Mouse (Mus musculus) thymus, adult 2 months (tissue): Measurements from ENCODE around the gene Eno2. TPM values are rescaled to one million over a fixed set of nuclear protein-coding genes. Genes with fewer than 3 reads are reported as not detected.

Experiments used
- DNase-seq: peaks from one replicate; pipeline ENCODE4 v3.0.0; 2021
- H3K27ac ChIP-seq: fragments of 200-500 bp; 2 replicates; pipeline ENCODE4 v1.5.1; 2012; ENCODE audit warnings: low read length, control low read depth; ENCODE audit not compliant: control insufficient read depth, insufficient read depth
- H3K27me3 ChIP-seq: fragments of 200-500 bp; 2 replicates; pipeline ENCODE4 v1.6.1; 2012; ENCODE audit warnings: mild to moderate bottlenecking, low read length, moderate library complexity, mixed read lengths; ENCODE audit not compliant: control insufficient read depth, insufficient read depth
- H3K36me3 ChIP-seq: fragments of 200-500 bp; 2 replicates; pipeline ENCODE4 v1.6.1; 2012; ENCODE audit warnings: mild to moderate bottlenecking, low read length, moderate library complexity; ENCODE audit not compliant: control insufficient read depth, insufficient read depth
- H3K4me1 ChIP-seq: fragments of 200-500 bp; replicated peaks from 2 replicates; pipeline ENCODE4 v1.6.1; 2012; ENCODE audit warnings: low read length; ENCODE audit not compliant: control insufficient read depth, insufficient read depth
- H3K4me3 ChIP-seq: fragments of 200-500 bp; 2 replicates; pipeline ENCODE4 v1.5.1; 2012; ENCODE audit warnings: mild to moderate bottlenecking, low read length, control low read depth, moderate library complexity; ENCODE audit not compliant: control insufficient read depth, insufficient read depth
- CTCF ChIP-seq: fragments of 200-500 bp; IDR thresholded peaks from 2 replicates; pipeline ENCODE4 v1.5.1; 2012; ENCODE audit warnings: mild to moderate bottlenecking, control low read depth, low read length, moderate library complexity, borderline replicate concordance; ENCODE audit not compliant: control insufficient read depth, poor library complexity, insufficient read depth; ENCODE audit errors: extremely low read depth
- POLR2A ChIP-seq: fragments of 200-500 bp; IDR thresholded peaks from 2 replicates; pipeline ENCODE4 v1.6.1; 2012; ENCODE audit warnings: mild to moderate bottlenecking, low read length, control low read depth, moderate library complexity; ENCODE audit not compliant: control insufficient read depth, poor library complexity, insufficient read depth; ENCODE audit errors: extremely low read depth
- WGBS: fragments of 180-500 bp; shearing (Covaris S2); methylation state at CpG from one replicate; pipeline ENCODE4 v1.1.7; 2018; 5-methylcytosine and 5-hydroxymethylcytosine counted together
- polyA plus RNA-seq: library from polyadenylated mRNA; depleted of rRNA; stranded (reverse); fragments of >200 nt; gene quantifications from 2 replicates; pipeline ENCODE4 v1.2.3, GENCODE M21; 2012; rRNA removed

The Eno2 gene
- polyA plus RNA-seq, 1 experiment: 12.9 TPM

DNA sequence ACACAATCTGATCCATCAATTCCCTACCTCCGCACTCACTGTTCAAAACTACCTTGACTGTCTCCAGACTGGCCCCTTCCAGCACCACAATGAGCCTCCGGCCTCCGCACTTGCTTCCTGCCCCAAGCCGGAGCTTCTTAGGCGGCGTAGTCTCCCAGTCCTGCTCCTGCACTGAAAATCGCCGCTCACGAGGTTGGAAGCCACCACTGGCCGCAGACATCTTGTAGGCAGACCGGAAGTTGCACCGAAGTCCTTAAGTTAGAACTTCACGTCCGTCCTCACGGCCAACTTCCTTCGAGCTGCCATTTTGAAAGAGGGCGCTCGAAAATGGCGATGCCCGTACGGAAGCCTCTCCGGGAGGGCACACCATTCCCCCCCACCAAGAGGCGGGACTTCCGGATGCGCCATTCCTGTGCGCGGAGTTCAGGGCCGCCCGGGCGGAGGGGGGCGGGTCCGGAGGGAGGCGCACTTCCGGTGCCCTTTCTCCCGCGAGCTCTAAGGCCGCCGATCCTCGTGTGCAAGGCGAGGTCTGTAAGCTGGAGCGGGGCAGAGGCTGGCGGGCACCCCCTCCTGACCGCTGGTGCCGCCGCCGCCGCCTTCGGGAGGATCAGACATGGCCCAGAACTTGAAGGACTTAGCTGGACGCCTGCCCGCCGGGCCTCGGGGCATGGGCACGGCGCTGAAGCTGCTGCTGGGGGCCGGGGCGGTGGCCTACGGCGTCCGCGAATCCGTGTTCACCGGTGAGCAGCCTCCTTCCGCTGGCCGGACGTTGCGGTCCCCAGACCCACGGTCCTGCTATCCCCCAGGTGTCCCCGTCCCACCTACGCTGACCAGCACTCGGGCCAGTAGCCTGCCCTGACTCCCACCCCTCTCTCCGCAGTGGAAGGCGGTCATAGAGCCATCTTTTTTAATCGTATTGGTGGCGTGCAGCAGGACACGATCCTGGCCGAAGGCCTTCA lies 57.4 kb downstream of the Eno2 start, which contains the start of the genes Emg1 and Phb2:
Gene Emg1, minus strand, starts transcription at position 355 of the 959 bp plus-strand sequence.
Gene Phb2, plus strand, starts transcription at position 513 of the 959 bp plus-strand sequence.
- Histone ChIP-seq H3K27ac (peak within 1 kb of the TSS; percentile 72), H3K36me3 (peaks cover 21% of the 10 kb centered on the region), H3K27me3 (no peaks in the 10 kb centered on the region), H3K4me3 (peak within 1 kb of the TSS; percentile 99), H3K4me1 (peaks cover 15% of the 10 kb centered on the region)
- peak; percentile 98 for DNase-seq
- WGBS: 1% methylated on average over 76 of the region's 76 CpGs
- TF ChIP-seq CTCF (peak; percentile 55; the same call in 1 of the 2 replicates), POLR2A (peak; percentile 79; the same call in 1 of the 2 replicates)

Other genes starting within 250 kb of the Eno2 start
- gene C1s1, start 227.3 kb downstream of the Eno2 start, polyA plus RNA-seq: 17.3 and 26.8 TPM in 2 replicates
- not detected in 2 replicates for gene C1rb, start 199.4 kb downstream of the Eno2 start, polyA plus RNA-seq
- 0.08 and 0.13 TPM in 2 replicates for gene C1s2, start 133.6 kb downstream of the Eno2 start, polyA plus RNA-seq
- gene Lpcat3, start 106.6 kb downstream of the Eno2 start, polyA plus RNA-seq: 173 and 184 TPM in 2 replicates
- gene Emg1, start 57.5 kb downstream of the Eno2 start, polyA plus RNA-seq: 203 and 210 TPM in 2 replicates
- 150 and 171 TPM in 2 replicates for gene Phb2, start 57.3 kb downstream of the Eno2 start, polyA plus RNA-seq
- 210 and 212 TPM in 2 replicates for gene Ptpn6, start 31.0 kb downstream of the Eno2 start, polyA plus RNA-seq
- gene Grcc10, start 28.3 kb downstream of the Eno2 start, polyA plus RNA-seq: 265 and 352 TPM in 2 replicates
- gene Gm45234, start 13.7 kb downstream of the Eno2 start, polyA plus RNA-seq: not detected in 2 replicates
- 48.3 and 51.6 TPM in 2 replicates for gene Atn1, start 13.1 kb downstream of the Eno2 start, polyA plus RNA-seq
- gene Lrrc23, start 10.1 kb upstream of the Eno2 start, polyA plus RNA-seq: 4.0 and 5.5 TPM in 2 replicates
- gene Spsb2, start 39.0 kb upstream of the Eno2 start, polyA plus RNA-seq: 7.1 and 8.1 TPM in 2 replicates
- 171 and 181 TPM in 2 replicates for gene Tpi1, start 44.6 kb upstream of the Eno2 start, polyA plus RNA-seq
- gene Usp5, start 59.8 kb upstream of the Eno2 start, polyA plus RNA-seq: 118 and 121 TPM in 2 replicates
- 202 and 248 TPM in 2 replicates for gene Cdca3, start 59.9 kb upstream of the Eno2 start, polyA plus RNA-seq
- gene Gnb3, start 70.6 kb upstream of the Eno2 start, polyA plus RNA-seq: 2.8 and 4.0 TPM in 2 replicates
- 20.1 and 26.8 TPM in 2 replicates for gene P3h3, start 88.1 kb upstream of the Eno2 start, polyA plus RNA-seq
- 136 and 138 TPM in 2 replicates for gene Gpr162, start 94.3 kb upstream of the Eno2 start, polyA plus RNA-seq
- 549 and 565 TPM in 2 replicates for gene Cd4, start 118.5 kb upstream of the Eno2 start, polyA plus RNA-seq
- gene Lag3, start 142.0 kb upstream of the Eno2 start, polyA plus RNA-seq: 27.7 and 30.1 TPM in 2 replicates
- gene Ptms, start 150.4 kb upstream of the Eno2 start, polyA plus RNA-seq: 1,595 and 1,797 TPM in 2 replicates
- gene Mlf2, start 161.7 kb upstream of the Eno2 start, polyA plus RNA-seq: 404 and 428 TPM in 2 replicates
- 168 and 199 TPM in 2 replicates for gene Cops7a, start 195.9 kb upstream of the Eno2 start, polyA plus RNA-seq
- 5.1 and 5.5 TPM in 2 replicates for gene Pianp, start 227.0 kb upstream of the Eno2 start, polyA plus RNA-seq
- 117 and 126 TPM in 2 replicates for gene Zfp384, start 239.5 kb upstream of the Eno2 start, polyA plus RNA-seq